Mouse (Mus musculus) cerebellum, adult 2 months (tissue): Measurements from ENCODE around the gene Map3k9.

Experiments used
- CTCF ChIP-seq: fragments of 200-500 bp; IDR thresholded peaks from 2 replicates; pipeline ENCODE4 v1.5.1; 2011; ENCODE audit warnings: low read depth, mild to moderate bottlenecking, control low read depth, low read length, moderate library complexity, borderline replicate concordance; ENCODE audit not compliant: insufficient read depth
- POLR2A ChIP-seq: fragments of 200-500 bp; IDR thresholded peaks from 2 replicates; pipeline ENCODE4 v1.6.1; 2011; ENCODE audit warnings: low read length, control low read depth, borderline replicate concordance; ENCODE audit not compliant: insufficient read depth

DNA sequence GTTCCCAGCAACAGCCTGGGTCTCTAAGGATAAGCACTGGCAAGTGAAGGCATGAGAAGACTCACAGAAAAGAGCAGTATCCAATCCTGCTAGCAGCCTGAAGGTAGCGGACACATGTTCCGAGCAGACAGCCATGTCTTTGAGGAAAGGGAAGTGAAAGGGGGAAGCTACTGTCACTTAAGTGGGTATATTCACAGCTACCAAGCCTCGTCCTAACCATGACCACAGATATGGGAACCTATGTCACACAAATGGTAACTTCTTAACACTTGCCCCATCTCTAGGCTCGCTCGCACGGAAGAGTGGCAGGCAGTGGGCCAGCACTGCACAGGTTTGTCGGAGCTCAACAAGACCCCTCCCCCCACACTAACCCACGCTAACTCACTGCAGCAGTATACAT lies 61.3 kb downstream of the Map3k9 start:
- TF ChIP-seq CTCF (no peak), POLR2A (no peak)
